In genomic region chr7:4938456-4938855, GRCm38 (mm10) we compare ENCODE assay signal across 9 mouse cellular contexts. TPM values are rescaled to one million over a fixed set of nuclear protein-coding genes. Genes with fewer than 3 reads are reported as not detected.
DNase-seq lines count a peak whose midpoint lies in the region; ATAC-seq and TF ChIP-seq lines count a peak whose summit lies in the region.
"Had no signal": no experiment of that assay in that cellular context is flagged by ENCODE, and none has a peak within 500 bp of the region (broad histone marks: within the 10 kb centered on the region; RNA-seq: fewer than 3 reads in every experiment).

No protein-coding gene starts in this region.

- DNase-seq in heart, adult 2 months = peak; percentile 67 to 86
- DNase-seq in 3134 (ENCODE audit: extremely low read depth, insufficient read length, low spot score) = peak; percentile 16
- DNase-seq in Muller cell, postnatal 12 days (ENCODE audit: inconsistent ontology term) = peak; percentile 22
- peak; percentile 80 to 89 for DNase-seq in cerebellum, postnatal 25 days
- peak; percentile 77 to 91 for DNase-seq in spleen, postnatal 4 days (ENCODE audit: low spot score in 2 of 2)

- H3K79me2 ChIP-seq in heart, adult 2 months (replicated peaks; ENCODE audit: control insufficient read depth, insufficient read depth, low read length) = no peaks in the 10 kb centered on the region

- no peak overlapping the region for H3K27ac ChIP-seq in heart, adult 2 months
- H3K27ac ChIP-seq in heart, embryonic 11.5 days (ENCODE audit: low read depth, low read length) = no peak overlapping the region
- H3K27ac ChIP-seq in lung, embryonic 16.5 days (ENCODE audit: low read length) = no peak overlapping the region
- H3K27ac ChIP-seq: limb, embryonic 13.5 days had no signal

- intact Hi-C loops in heart, adult 2 months (cut with DNase I) = loop anchor here (10.0 kb wide), 1 partner anchor 314 kb away; no protein-coding TSS in a partner anchor

- WGBS in heart, adult 2 months = 30% methylated on average over 2 of the region's 2 CpGs
- WGBS in heart, embryonic 11.5 days (ENCODE audit: insufficient replicate concordance) = 29% methylated on average over 2 of the region's 2 CpGs
- 19% methylated on average over 2 of the region's 2 CpGs for WGBS in lung, embryonic 16.5 days

- ATAC-seq in heart, embryonic 11.5 days (replicated peaks; ENCODE audit: insufficient number of reproducible peaks, low FRiP score, low TSS enrichment) = no peak
- peak; percentile 43 to 61; a peak in 2 of 4 replicates for ATAC-seq in hematopoietic stem cell, adult 5-6 weeks (replicated peaks in 1 of 2; ENCODE audit: insufficient read depth in 1 of 2, low FRiP score in 2 of 2, low TSS enrichment in 1 of 2, low read depth in 1 of 2, poor library complexity in 2 of 2, severe bottlenecking in 2 of 2)
- 0 out of 2 replicates have a peak, but pooled peaks have one; percentile 46 for ATAC-seq in lung, embryonic 16.5 days (ENCODE audit: low read depth)

- no peak overlapping the region for H3K9ac ChIP-seq in heart, adult 2 months (ENCODE audit: low read depth, low read length)
- no peak overlapping the region for H3K9ac ChIP-seq in heart, embryonic 11.5 days (ENCODE audit: low read depth, low read length)
- no peak overlapping the region for H3K9ac ChIP-seq in lung, embryonic 16.5 days (ENCODE audit: low read length)
- H3K9ac ChIP-seq: limb, embryonic 13.5 days had no signal

- H3K4me1 ChIP-seq in heart, adult 2 months (ENCODE audit: control insufficient read depth, insufficient read depth, low read length) = peaks cover 1% of the 10 kb centered on the region
- no peaks in the 10 kb centered on the region for H3K4me1 ChIP-seq in heart, embryonic 11.5 days (ENCODE audit: control insufficient read depth, insufficient read depth, low read length)
- no peaks in the 10 kb centered on the region; the same call in 1 of the 2 replicates for H3K4me1 ChIP-seq in lung, embryonic 16.5 days (replicated peaks; ENCODE audit: control insufficient read depth, insufficient read depth, low read length)

- H3K4me2 ChIP-seq in heart, embryonic 11.5 days = no peak overlapping the region
- no peak overlapping the region for H3K4me2 ChIP-seq in lung, embryonic 16.5 days (ENCODE audit: low read depth, low read length)
- H3K4me2 ChIP-seq: limb, embryonic 13.5 days had no signal

- H3K4me3 ChIP-seq in heart, adult 2 months = no peak overlapping the region
- H3K4me3 ChIP-seq in heart, embryonic 11.5 days (ENCODE audit: low read depth, low read length) = no peak overlapping the region
- H3K4me3 ChIP-seq in lung, embryonic 16.5 days (ENCODE audit: low read length) = no peak overlapping the region
- H3K4me3 ChIP-seq: limb, embryonic 13.5 days had no signal

- H3K9me3 ChIP-seq in heart, embryonic 11.5 days (replicated peaks; ENCODE audit: control insufficient read depth, low read length) = no peaks in the 10 kb centered on the region
- H3K9me3 ChIP-seq in lung, embryonic 16.5 days (ENCODE audit: control insufficient read depth, low read length) = no peaks in the 10 kb centered on the region
- H3K9me3 ChIP-seq: limb, embryonic 13.5 days had no signal

- H3K36me3 ChIP-seq in heart, adult 2 months (ENCODE audit: control insufficient read depth, insufficient read depth, low read length) = no peaks in the 10 kb centered on the region
- H3K36me3 ChIP-seq in heart, embryonic 11.5 days (ENCODE audit: control insufficient read depth, insufficient read depth, low read length) = no peaks in the 10 kb centered on the region
- no peaks in the 10 kb centered on the region for H3K36me3 ChIP-seq in lung, embryonic 16.5 days (ENCODE audit: control insufficient read depth, insufficient read depth, low read length)
- H3K36me3 ChIP-seq: limb, embryonic 13.5 days had no signal

- H3K27me3 ChIP-seq in heart, adult 2 months (ENCODE audit: control insufficient read depth, insufficient read depth, low read length) = no peaks in the 10 kb centered on the region
- no peaks in the 10 kb centered on the region for H3K27me3 ChIP-seq in heart, embryonic 11.5 days (ENCODE audit: control insufficient read depth, insufficient read depth, low read length)
- H3K27me3 ChIP-seq in lung, embryonic 16.5 days (ENCODE audit: control insufficient read depth, insufficient read depth, low read depth, low read length) = no peaks in the 10 kb centered on the region
- H3K27me3 ChIP-seq: limb, embryonic 13.5 days had no signal

- TF ChIP-seq EP300 in heart, adult 2 months (IDR thresholded peaks at IDR 0.05; ENCODE audit: insufficient read depth, low read depth, low read length) = 0 out of 2 replicates have a peak, but pooled peaks have one; percentile 45

- peak; percentile 100 for TF ChIP-seq CTCF in heart, adult 2 months (IDR thresholded peaks at IDR 0.05)

- TF ChIP-seq POLR2A in heart, adult 2 months (IDR thresholded peaks at IDR 0.05; ENCODE audit: insufficient read depth, low read depth, low read length) = no peak

RNA-seq across cellular contexts. Expression of gene Ssc5d, which starts 12.9 kb away (rescaled TPM):
- total RNA-seq in heart, adult 2 months (2021) = 1 to 10 TPM; 1.7 to 2.9 TPM
- 5.9 and 6.4 TPM in 2 replicates for polyA plus RNA-seq in heart, adult 2 months (2012; rRNA removed)
- polyA plus RNA-seq in heart, embryonic 11.5 days (2014; fragmentation: Nextera tagmentation; extraction: Ambion mirVana) = 0.53 and 1.1 TPM in 2 replicates
- not detected in 2 replicates for total RNA-seq in hematopoietic stem cell, adult 5-6 weeks (2017)
- polyA plus RNA-seq in lung, embryonic 16.5 days (2015; fragmentation: Nextera tagmentation; extraction: Ambion mirVana) = 2.1 and 2.4 TPM in 2 replicates

RNA-seq across cellular contexts. Expression of gene Nat14, which starts 16.6 kb away (rescaled TPM):
- total RNA-seq in heart, adult 2 months (2021) = 1 to 10 TPM; 5.6 to 5.8 TPM
- 3.5 TPM in 2 replicates for polyA plus RNA-seq in heart, adult 2 months (2012; rRNA removed)
- polyA plus RNA-seq in heart, embryonic 11.5 days (2014; fragmentation: Nextera tagmentation; extraction: Ambion mirVana) = 4.7 and 5.0 TPM in 2 replicates
- total RNA-seq in hematopoietic stem cell, adult 5-6 weeks (2017) = not detected in 2 replicates
- polyA plus RNA-seq in lung, embryonic 16.5 days (2015; fragmentation: Nextera tagmentation; extraction: Ambion mirVana) = 2.5 and 2.7 TPM in 2 replicates

RNA-seq across cellular contexts. Expression of gene Zfp628, which starts 23.4 kb away (rescaled TPM):
- 1 to 10 TPM; 6.8 to 9.4 TPM for total RNA-seq in heart, adult 2 months (2021)
- polyA plus RNA-seq in heart, adult 2 months (2012; rRNA removed) = 6.1 and 7.5 TPM in 2 replicates
- 2.6 and 2.8 TPM in 2 replicates for polyA plus RNA-seq in heart, embryonic 11.5 days (2014; fragmentation: Nextera tagmentation; extraction: Ambion mirVana)
- total RNA-seq in hematopoietic stem cell, adult 5-6 weeks (2017) = 2.2 and 3.2 TPM in 2 replicates
- polyA plus RNA-seq in lung, embryonic 16.5 days (2015; fragmentation: Nextera tagmentation; extraction: Ambion mirVana) = 3.4 and 3.7 TPM in 2 replicates

RNA-seq across cellular contexts. Expression of gene Sbk2, which starts 25.8 kb away (rescaled TPM):
- 10 to 100 TPM; 26.5 to 35.6 TPM for total RNA-seq in heart, adult 2 months (2021)
- polyA plus RNA-seq in heart, adult 2 months (2012; rRNA removed) = 85.0 and 119 TPM in 2 replicates
- 3.3 and 5.4 TPM in 2 replicates for polyA plus RNA-seq in heart, embryonic 11.5 days (2014; fragmentation: Nextera tagmentation; extraction: Ambion mirVana)
- not detected in 2 replicates for total RNA-seq in hematopoietic stem cell, adult 5-6 weeks (2017)
- 0.85 and 1.0 TPM in 2 replicates for polyA plus RNA-seq in lung, embryonic 16.5 days (2015; fragmentation: Nextera tagmentation; extraction: Ambion mirVana)

RNA-seq across cellular contexts. Expression of gene Gm36210, which starts 32.1 kb away (rescaled TPM):
- total RNA-seq in heart, adult 2 months (2021) = under 1 TPM in 1 of 2 experiments, not detected in 1; 0.18 TPM
- 0.20 and 0.29 TPM in 2 replicates for polyA plus RNA-seq in heart, adult 2 months (2012; rRNA removed)
- 0.17 and 0.20 TPM in 2 replicates for polyA plus RNA-seq in heart, embryonic 11.5 days (2014; fragmentation: Nextera tagmentation; extraction: Ambion mirVana)
- total RNA-seq in hematopoietic stem cell, adult 5-6 weeks (2017) = not detected in 2 replicates
- polyA plus RNA-seq in lung, embryonic 16.5 days (2015; fragmentation: Nextera tagmentation; extraction: Ambion mirVana) = 0.21 TPM in 1 of 2 replicates, not detected in the other
- polyA plus RNA-seq: limb, embryonic 13.5 days had no signal

Comparison
In these comparisons a context has a peak if more than half of its experiments do, and no peak if none do; other contexts are left out.
1. DNase-seq: peak in every context shown above with its lines; median percentile 84 in cerebellum, postnatal 25 days; 84 in spleen, postnatal 4 days; 76 in heart, adult 2 months; 22 in Muller cell, postnatal 12 days; 16 in 3134.